Mouse (Mus musculus) Patski (cell line): ENCODE data around the gene Tbx19. TPM values are rescaled to one million over a fixed set of nuclear protein-coding genes. Genes with fewer than 3 reads are reported as not detected.

Source experiments
- ATAC-seq: fragments of 100-300 bp; one replicate; pipeline ENCODE4 v1.8.0; 2021
- CTCF ChIA-PET: fragments of 350-600 bp; sonication (Branson Sonifier 250); formaldehyde crosslinking; loops from one replicate; lab custom pipeline; 2022; ENCODE audit warnings: inconsistent platforms; lab: Charles Lee
- POLR2A ChIA-PET: fragments of 350-600 bp; sonication (Branson Sonifier 250); formaldehyde crosslinking; loops from one replicate; lab custom pipeline; 2022; ENCODE audit warnings: antibody characterized with exemption, inconsistent platforms; lab: Charles Lee
- DNase-seq: peaks from one replicate; pipeline ENCODE4 v3.0.0-alpha.2; 2011; ENCODE audit warnings: low read depth, low spot score
- H3K27me3 ChIP-seq: fragments of 371-371 bp; one replicate; pipeline ENCODE4 v1.5.1; 2021
- CTCF ChIP-seq: fragments of 100-300 bp; IDR thresholded peaks from one replicate; pipeline ENCODE4 v1.5.1; 2021
- in situ Hi-C: fragments of 300-500 bp; cut with MboI; formaldehyde crosslinking; loops from 3 replicates; pipeline ENCODE4 v1.11.1; 2018; ENCODE audit warnings: low pct_unique_long_range_greater_than_20kb, mixed read lengths
- polyA plus RNA-seq: library from polyadenylated mRNA; unstranded; gene quantifications from one replicate; pipeline ENCODE4 v1.2.3, GENCODE M21; 2021

Tbx19 gene
- polyA plus RNA-seq, 1 experiment from 2014 or later, result not detected

GRCm38 (mm10) chr1:165151216-165151615, 9.4 kb downstream of the Tbx19 start:
- DNase-seq (no peak), ATAC-seq (no peak)
- ChIA-PET CTCF (interaction anchor here (1.1 kb wide), 1 partner anchor 19 kb away, joined by 3 read pairs; no protein-coding TSS in a partner anchor), POLR2A (no interaction called here)
- no peak for TF ChIP-seq CTCF
- in situ Hi-C loops, result no loop called here
- H3K27me3 ChIP-seq, result peaks cover 24% of the 10 kb centered on the region

- ChIA-PET CTCF (interaction anchor here (1.1 kb wide), 1 partner anchor 10 kb away, joined by 4 read pairs; no protein-coding TSS in a partner anchor), POLR2A (no interaction called here)
- in situ Hi-C loops, result no loop called here
- H3K27me3 ChIP-seq, result peaks cover 17% of the 10 kb centered on the region
- DNase-seq, result no peak
- no peak for TF ChIP-seq CTCF
- no peak for ATAC-seq
Measured at GRCm38 (mm10) chr1:165142343-165142916, 18.1 kb downstream of the Tbx19 start.

GRCm38 (mm10) chr1:165140227-165140626, 20.3 kb downstream of the Tbx19 start:
- POLR2A ChIA-PET, result no interaction called here
- DNase-seq (no peak), ATAC-seq (no peak)
- no peak for TF ChIP-seq CTCF
- CTCF ChIA-PET, result interaction anchor here (1.3 kb wide), 1 partner anchor 16 kb away, joined by 3 read pairs; no protein-coding TSS in a partner anchor
- in situ Hi-C loops, result no loop called here
- H3K27me3 ChIP-seq, result peaks cover 18% of the 10 kb centered on the region

- TF ChIP-seq CTCF, result no peak
- CTCF ChIA-PET, result interaction anchor here (1.4 to 1.6 kb wide), 3 partner anchors 19 to 799 kb away, joined by 3 read pairs; no protein-coding TSS in a partner anchor
- POLR2A ChIA-PET, result no interaction called here
- in situ Hi-C loops, result no loop called here
- ATAC-seq (no peak), DNase-seq (no peak)
- peaks cover 18% of the 10 kb centered on the region for H3K27me3 ChIP-seq
Measured at GRCm38 (mm10) chr1:165133858-165134257, 26.7 kb downstream of the Tbx19 start.

- no peak for TF ChIP-seq CTCF
- DNase-seq (no peak), ATAC-seq (no peak)
- POLR2A ChIA-PET, result no interaction called here
- H3K27me3 ChIP-seq, result peaks cover 12% of the 10 kb centered on the region
- CTCF ChIA-PET, result interaction anchor here (1.1 to 3.5 kb wide), 7 partner anchors 13 to 817 kb away, joined by 3 to 18 read pairs (median 3); no protein-coding TSS in a partner anchor
- in situ Hi-C loops, result no loop called here
Measured at GRCm38 (mm10) chr1:165133279-165133678, 27.3 kb downstream of the Tbx19 start.

- H3K27me3 ChIP-seq, result peaks cover 6% of the 10 kb centered on the region
- TF ChIP-seq CTCF, result peak; percentile 91
- POLR2A ChIA-PET, result interaction anchor here (1.4 kb wide), 1 partner anchor 11 kb away, joined by 3 read pairs; no protein-coding TSS in a partner anchor
- in situ Hi-C loops, result no loop called here
- ATAC-seq, result no peak
- CTCF ChIA-PET, result interaction anchor here (0.7 to 3.5 kb wide), 15 partner anchors 9 to 816 kb away, joined by 3 to 18 read pairs (median 4); no protein-coding TSS in a partner anchor
- DNase-seq, result no peak
Measured at GRCm38 (mm10) chr1:165132187-165132877, 28.2 kb downstream of the Tbx19 start.

- no peaks in the 10 kb centered on the region for H3K27me3 ChIP-seq
- DNase-seq, result no peak
- TF ChIP-seq CTCF, result no peak
- ATAC-seq, result no peak
- ChIA-PET POLR2A (no interaction called here), CTCF (no interaction called here)
- in situ Hi-C loops, result no loop called here
Measured at GRCm38 (mm10) chr1:165129573-165129972, 31.0 kb downstream of the Tbx19 start.

- POLR2A ChIA-PET, result interaction anchor here (1.0 kb wide), 1 partner anchor 11 kb away, joined by 3 read pairs; no protein-coding TSS in a partner anchor
- peak; percentile 51 for ATAC-seq
- CTCF ChIA-PET, result interaction anchor here (0.8 to 1.9 kb wide), 11 partner anchors 10 to 826 kb away, joined by 3 to 18 read pairs (median 4); no protein-coding TSS in a partner anchor
- in situ Hi-C loops, result loop anchor here (5.0 kb wide), 3 partner anchors 224 to 804 kb away; no protein-coding TSS in a partner anchor
- TF ChIP-seq CTCF, result no peak
- no peaks in the 10 kb centered on the region for H3K27me3 ChIP-seq
- no peak for DNase-seq
Measured at GRCm38 (mm10) chr1:165121096-165121495, 39.5 kb downstream of the Tbx19 start.

GRCm38 (mm10) chr1:165120349-165120898, 40.1 kb downstream of the Tbx19 start:
- no peaks in the 10 kb centered on the region for H3K27me3 ChIP-seq
- peak; percentile 65 for ATAC-seq
- in situ Hi-C loops, result loop anchor here (5.0 kb wide), 3 partner anchors 223 to 803 kb away; no protein-coding TSS in a partner anchor
- ChIA-PET CTCF (interaction anchor here (0.5 to 1.9 kb wide), 12 partner anchors 10 to 825 kb away, joined by 3 to 18 read pairs (median 4); no protein-coding TSS in a partner anchor), POLR2A (interaction anchor here (0.6 to 1.0 kb wide), 3 partner anchors 11 to 752 kb away, joined by 3 to 6 read pairs (median 4); no protein-coding TSS in a partner anchor)
- TF ChIP-seq CTCF, result peak; percentile 92
- peak; percentile 51 for DNase-seq

GRCm38 (mm10) chr1:165119760-165120159, 40.8 kb downstream of the Tbx19 start:
- TF ChIP-seq CTCF, result no peak
- in situ Hi-C loops, result loop anchor here (5.0 kb wide), 3 partner anchors 222 to 802 kb away; no protein-coding TSS in a partner anchor
- ATAC-seq (no peak), DNase-seq (no peak)
- ChIA-PET POLR2A (interaction anchor here (0.6 to 0.9 kb wide), 2 partner anchors 11 to 662 kb away, joined by 3 to 4 read pairs; no protein-coding TSS in a partner anchor), CTCF (interaction anchor here (0.8 to 1.9 kb wide), 3 partner anchors 12 to 804 kb away, joined by 3 to 18 read pairs (median 10); no protein-coding TSS in a partner anchor)
- no peaks in the 10 kb centered on the region for H3K27me3 ChIP-seq
